Mouse (Mus musculus) embryo, embryonic 9.5 days (tissue): ENCODE results near the gene Nexn.
A peak's percentile ranks its signal among the peaks of the same experiment; 100 is the strongest.

Source experiments
- DNase-seq: peaks from one replicate; pipeline ENCODE4 v3.0.0-alpha.2; 2017; ENCODE audit errors: extremely low spot score

The Nexn gene

GRCm38 (mm10) chr3:152235805-152236204 is 30.3 kb downstream of the Nexn start:
- no peak for DNase-seq

GRCm38 (mm10) chr3:152235238-152235637 is 30.9 kb downstream of the Nexn start:
- DNase-seq, result no peak

GRCm38 (mm10) chr3:152231333-152232100 is 34.6 kb downstream of the Nexn start:
- DNase-seq, result no peak

GRCm38 (mm10) chr3:152229271-152229670 is 36.9 kb downstream of the Nexn start:
- DNase-seq, result no peak

- no peak for DNase-seq
Observed at GRCm38 (mm10) chr3:152228843-152229242, 37.3 kb downstream of the Nexn start.

DNA sequence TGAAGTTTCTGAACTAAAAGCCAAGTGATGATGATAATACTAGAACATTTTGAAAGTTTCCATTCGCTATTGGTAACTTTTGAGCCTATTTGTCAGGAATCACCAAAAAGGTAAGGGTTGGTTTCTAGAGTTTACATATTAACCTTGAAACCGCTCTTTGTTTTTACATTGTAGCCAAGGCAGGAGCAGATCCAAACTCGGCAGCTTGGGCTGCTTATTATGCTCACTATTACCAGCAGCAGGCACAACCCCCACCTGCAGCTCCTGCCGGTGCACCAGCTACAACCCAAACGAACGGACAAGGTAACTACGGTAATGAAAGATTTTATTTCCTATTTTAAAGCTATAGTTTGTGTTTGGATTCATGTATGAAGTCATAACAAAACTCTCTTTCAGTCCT is 40.2 kb downstream of the Nexn start:
- no peak for DNase-seq

GRCm38 (mm10) chr3:152224918-152225317 is 41.2 kb downstream of the Nexn start:
- DNase-seq, result no peak

DNA sequence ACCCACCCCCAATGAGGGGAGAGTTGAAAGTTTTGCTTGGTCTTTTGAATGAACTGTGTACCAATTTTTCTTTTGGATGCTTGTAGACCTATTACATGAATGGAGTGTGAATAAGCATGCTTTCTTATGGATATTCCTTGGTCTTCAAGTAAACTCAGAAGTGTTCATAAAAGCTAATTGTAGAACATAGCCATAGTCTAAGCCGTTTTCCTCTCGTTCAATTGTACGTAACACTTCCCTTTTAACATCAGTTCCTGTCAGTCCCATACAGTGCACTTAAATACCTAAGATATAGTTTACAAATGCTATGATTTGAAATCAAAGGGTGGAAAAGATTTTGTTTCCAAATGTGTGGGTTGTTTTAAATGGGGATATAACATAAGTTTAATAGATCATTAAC is 52.7 kb downstream of the Nexn start:
- no peak for DNase-seq

- DNase-seq, result no peak
Observed at GRCm38 (mm10) chr3:152211731-152212279, 54.3 kb downstream of the Nexn start.

DNA sequence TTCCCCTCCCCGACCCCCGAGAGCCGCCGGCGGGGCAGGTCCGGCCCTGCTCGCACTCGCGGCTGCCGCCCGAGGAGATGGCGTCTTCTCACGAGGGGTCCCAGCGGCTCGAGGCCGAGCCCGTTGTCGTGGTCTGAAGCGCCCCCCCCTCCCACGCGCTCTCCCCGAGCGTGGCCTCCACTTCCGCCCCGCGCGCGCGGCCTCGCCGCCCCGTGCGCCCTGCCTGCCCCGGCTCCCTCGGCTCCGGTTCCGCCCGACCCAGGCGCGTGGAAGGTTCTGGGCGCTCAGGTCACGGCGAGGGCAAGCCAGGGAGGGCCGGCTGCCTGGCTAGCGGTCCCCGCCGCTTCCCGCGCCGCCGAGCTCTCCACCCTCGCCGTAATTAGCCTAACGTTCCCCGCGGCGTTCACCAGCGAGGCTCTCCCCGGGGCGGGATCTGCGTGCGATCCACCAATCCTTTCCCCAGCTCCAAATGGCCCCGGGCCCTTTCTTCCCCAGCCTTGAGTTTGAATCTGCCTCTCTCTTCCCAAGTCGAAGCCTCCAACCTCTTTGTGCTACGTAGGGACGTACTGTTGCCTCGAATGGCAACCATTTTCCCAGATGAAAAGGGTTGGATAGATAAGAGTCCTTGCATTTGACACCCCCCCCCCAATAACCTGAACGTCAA is 55.3 kb downstream of the Nexn start:
- DNase-seq, result peak; percentile 71

GRCm38 (mm10) chr3:152209967-152210634 is 56.0 kb downstream of the Nexn start, which contains the start of the genes Dnajb4 and Fubp1:
Gene Dnajb4, minus strand, starts transcription at chr3:152210302.
Gene Fubp1, plus strand, starts transcription at chr3:152210422.
- peak; percentile 100 for DNase-seq

GRCm38 (mm10) chr3:152209177-152209966 is 56.8 kb downstream of the Nexn start:
- no peak for DNase-seq

- no peak for DNase-seq
Observed at GRCm38 (mm10) chr3:152208096-152208885, 57.9 kb downstream of the Nexn start.

GRCm38 (mm10) chr3:152207156-152207555 is 59.0 kb downstream of the Nexn start:
- DNase-seq, result no peak

DNA sequence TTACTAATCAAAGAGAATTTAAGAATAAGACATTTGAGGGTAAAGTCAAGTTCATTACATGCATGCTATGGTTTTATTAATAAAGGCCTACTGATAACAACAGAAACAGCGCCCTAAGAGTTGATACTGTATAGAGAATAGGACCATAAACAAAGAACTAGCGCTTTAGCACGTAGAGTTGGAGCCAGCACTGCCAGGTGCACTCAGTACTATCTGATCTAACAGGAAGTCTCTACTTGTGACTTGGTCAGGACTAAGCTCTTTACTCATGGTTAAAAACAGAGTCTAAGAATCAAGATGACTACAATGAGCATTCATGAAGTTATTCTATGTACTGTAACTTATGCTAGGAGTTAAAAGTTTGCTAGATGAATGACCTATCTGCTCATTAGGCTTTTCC is 61.6 kb downstream of the Nexn start:
- no peak for DNase-seq

- no peak for DNase-seq
Observed at GRCm38 (mm10) chr3:152203996-152204395, 62.2 kb downstream of the Nexn start.

GRCm38 (mm10) chr3:152203411-152203810 is 62.7 kb downstream of the Nexn start:
- no peak for DNase-seq

DNA sequence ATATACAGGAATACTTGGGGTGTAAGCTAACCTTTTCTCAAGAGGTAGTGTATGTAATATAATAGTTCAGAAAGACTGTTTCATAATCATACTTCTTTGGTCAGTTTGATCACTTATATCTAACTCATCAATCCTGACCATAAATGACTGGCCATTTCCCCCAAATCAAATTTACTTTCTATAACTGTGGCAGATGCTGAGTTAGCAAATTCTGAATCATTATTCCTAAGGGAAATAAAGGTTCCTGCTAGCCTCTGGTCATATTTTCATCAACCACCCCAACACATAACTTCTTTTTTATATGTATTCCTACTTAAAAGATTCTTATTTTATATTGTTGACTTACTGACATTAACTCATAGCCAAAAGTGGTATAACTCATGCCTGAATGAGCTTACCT is 63.2 kb downstream of the Nexn start:
- DNase-seq, result no peak

GRCm38 (mm10) chr3:152201651-152202050 is 64.5 kb downstream of the Nexn start:
- no peak for DNase-seq

GRCm38 (mm10) chr3:152201181-152201580 is 65.0 kb downstream of the Nexn start:
- no peak for DNase-seq

GRCm38 (mm10) chr3:152199125-152199524 is 67.0 kb downstream of the Nexn start:
- no peak for DNase-seq
